Mouse (Mus musculus) forebrain, embryonic 12.5 days (tissue): ENCODE measurements around the gene Gria1. TPM values are rescaled to one million over a fixed set of nuclear protein-coding genes. Genes with fewer than 3 reads are reported as not detected.

ENCODE experiments used
- ATAC-seq: fragments of 200-750 bp; cut with Nextera tagmentation; 2 replicates; pipeline ENCODE4 v1.8.0; 2017; ENCODE audit warnings: moderate TSS enrichment; ENCODE audit not compliant: low FRiP score
- H3K27ac ChIP-seq: fragments of 300-500 bp; sonication (generic); 2 replicates; pipeline ENCODE4 v1.5.1; 2016; ENCODE audit warnings: mild to moderate bottlenecking
- H3K27me3 ChIP-seq: fragments of 300-500 bp; sonication (generic); 2 replicates; pipeline ENCODE4 v1.6.1; 2016; ENCODE audit warnings: mild to moderate bottlenecking
- H3K36me3 ChIP-seq: fragments of 300-500 bp; sonication (generic); replicated peaks from 2 replicates; pipeline ENCODE4 v1.6.1; 2016; ENCODE audit warnings: mild to moderate bottlenecking
- H3K4me1 ChIP-seq: fragments of 300-500 bp; sonication (generic); 2 replicates; pipeline ENCODE4 v1.6.1; 2016
- H3K4me2 ChIP-seq: fragments of 300-500 bp; sonication (generic); 2 replicates; pipeline ENCODE4 v1.6.1; 2016; ENCODE audit warnings: mild to moderate bottlenecking, moderate library complexity
- H3K4me3 ChIP-seq: fragments of 300-500 bp; sonication (generic); replicated peaks from 2 replicates; pipeline ENCODE4 v1.5.1; 2016; ENCODE audit warnings: mild to moderate bottlenecking
- H3K9ac ChIP-seq: fragments of 300-500 bp; sonication (generic); 2 replicates; pipeline ENCODE4 v1.6.1; 2016; ENCODE audit warnings: mild to moderate bottlenecking
- H3K9me3 ChIP-seq: fragments of 300-500 bp; sonication (generic); 2 replicates; pipeline ENCODE4 v1.6.1; 2016
- WGBS: fragments of 180-500 bp; shearing (Covaris S2); methylation state at CpG from one replicate; pipeline ENCODE4 v1.1.7; 2016; 5-methylcytosine and 5-hydroxymethylcytosine counted together
- polyA plus RNA-seq: library from polyadenylated mRNA; unstranded; fragments of >200 nt; fragmentation: Nextera tagmentation; extraction: Ambion mirVana; gene quantifications from 2 replicates; pipeline ENCODE4 v1.2.1, GENCODE M21; 2016

The Gria1 gene
- polyA plus RNA-seq, 1 experiment from 2014 or later, result 9.6 TPM

DNA sequence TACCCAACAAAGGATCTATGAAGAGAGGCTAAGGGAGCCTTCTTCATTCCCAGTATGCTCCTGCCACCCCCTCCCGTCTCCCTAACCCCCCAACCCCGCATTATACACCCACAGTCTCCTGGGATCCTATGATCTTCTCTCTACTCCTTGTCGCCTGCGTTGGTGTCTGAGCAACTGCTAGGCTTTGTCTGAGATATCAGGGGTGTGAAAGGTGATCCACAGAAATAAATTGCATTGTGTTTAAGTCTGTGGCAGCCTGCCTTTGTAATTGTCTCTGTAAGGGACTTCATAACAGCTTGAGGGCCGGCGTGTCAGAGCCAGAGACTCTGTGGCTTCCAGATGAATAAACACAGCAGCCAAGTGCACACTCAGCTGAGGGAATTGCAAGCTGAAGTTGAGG is 61.0 kb downstream of the Gria1 start:
- Histone ChIP-seq H3K27me3 (no peaks in the 10 kb centered on the region), H3K4me2 (no peak overlapping the region), H3K9ac (no peak overlapping the region), H3K9me3 (no peaks in the 10 kb centered on the region), H3K36me3 (no peaks in the 10 kb centered on the region), H3K4me1 (peaks cover 13% of the 10 kb centered on the region; the same call in 1 of the 2 replicates), H3K27ac (0 out of 2 replicates have a peak overlapping the region, but pooled peaks have one; percentile 31), H3K4me3 (no peak overlapping the region)
- WGBS, result 59% methylated on average over 6 of the region's 6 CpGs
- no peak for ATAC-seq

DNA sequence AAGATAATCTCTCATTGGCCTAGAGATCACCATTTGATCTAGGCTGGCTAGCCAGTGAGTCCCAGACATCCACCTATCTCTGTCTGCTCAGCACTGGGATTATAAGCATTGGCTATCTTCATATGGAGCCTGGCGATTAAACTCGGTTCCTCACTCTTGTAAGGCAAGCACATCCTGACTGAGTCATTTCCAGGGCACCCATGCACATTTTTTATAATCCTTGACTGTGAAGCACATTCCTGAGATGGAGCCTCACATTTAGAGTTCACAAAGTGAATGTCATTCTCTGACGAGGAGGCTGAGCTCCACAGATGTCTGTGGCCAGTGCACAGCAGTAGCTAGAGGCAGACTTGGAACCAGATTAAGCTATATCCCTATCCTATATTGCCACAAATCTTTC is 68.2 kb downstream of the Gria1 start:
- Histone ChIP-seq H3K27me3 (no peaks in the 10 kb centered on the region), H3K36me3 (no peaks in the 10 kb centered on the region), H3K9me3 (no peaks in the 10 kb centered on the region), H3K4me2 (no peak overlapping the region), H3K4me1 (no peaks in the 10 kb centered on the region), H3K4me3 (no peak overlapping the region), H3K27ac (no peak overlapping the region), H3K9ac (no peak overlapping the region)
- no peak for ATAC-seq
- 85% methylated on average over 3 of the region's 3 CpGs for WGBS

DNA sequence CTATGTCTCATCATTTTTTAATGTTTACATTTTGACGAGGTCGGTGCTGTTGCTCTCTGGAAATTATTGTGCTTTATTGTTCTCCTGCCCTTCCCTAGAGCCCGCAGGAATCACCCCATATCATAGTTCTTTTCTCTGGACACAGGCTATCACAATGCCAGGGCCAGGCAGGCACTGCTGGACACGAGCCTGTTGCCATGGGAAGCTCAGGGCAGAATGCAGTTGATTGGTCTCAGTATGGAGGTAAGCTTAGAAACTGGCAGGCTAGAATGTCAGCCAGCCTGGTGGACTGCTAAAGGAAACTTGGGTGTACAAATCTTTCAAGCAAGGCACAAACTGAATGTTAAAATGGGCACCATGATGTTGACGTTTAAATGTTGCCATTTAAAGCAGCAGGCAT is 78.3 kb downstream of the Gria1 start:
- WGBS, result 75% methylated on average over 5 of the region's 5 CpGs
- no peak for ATAC-seq
- Histone ChIP-seq H3K9ac (no peak overlapping the region), H3K4me3 (no peak overlapping the region), H3K36me3 (no peaks in the 10 kb centered on the region), H3K4me2 (no peak overlapping the region), H3K27ac (no peak overlapping the region), H3K27me3 (no peaks in the 10 kb centered on the region), H3K9me3 (no peaks in the 10 kb centered on the region), H3K4me1 (no peaks in the 10 kb centered on the region)

DNA sequence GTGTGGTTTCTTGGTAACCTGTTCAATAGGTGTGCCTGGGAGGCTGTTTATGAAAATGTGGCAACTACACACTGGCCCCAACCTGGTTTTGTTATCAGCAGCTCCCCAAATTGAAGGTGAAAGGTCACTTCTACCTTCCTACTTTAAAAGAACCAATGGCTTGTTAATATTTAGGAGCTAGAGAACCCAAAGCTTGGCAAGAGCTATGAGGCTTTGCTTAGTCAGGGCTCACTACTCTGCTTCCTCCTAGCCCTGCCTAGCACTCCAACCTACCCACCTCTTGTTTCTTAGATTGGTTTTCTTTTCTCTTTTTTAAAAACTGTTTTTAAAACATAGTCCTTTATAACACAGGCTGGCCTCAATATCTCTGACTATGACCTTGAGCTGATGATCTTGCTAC is 79.5 kb downstream of the Gria1 start:
- no peak overlapping the region for H3K4me3 ChIP-seq
- H3K27ac ChIP-seq, result no peak overlapping the region
- peaks cover 5% of the 10 kb centered on the region for H3K4me1 ChIP-seq
- H3K27me3 ChIP-seq, result no peaks in the 10 kb centered on the region
- H3K36me3 ChIP-seq, result no peaks in the 10 kb centered on the region
- no peak for ATAC-seq
- H3K9ac ChIP-seq, result no peak overlapping the region
- H3K9me3 ChIP-seq, result no peaks in the 10 kb centered on the region
- H3K4me2 ChIP-seq, result no peak overlapping the region

DNA sequence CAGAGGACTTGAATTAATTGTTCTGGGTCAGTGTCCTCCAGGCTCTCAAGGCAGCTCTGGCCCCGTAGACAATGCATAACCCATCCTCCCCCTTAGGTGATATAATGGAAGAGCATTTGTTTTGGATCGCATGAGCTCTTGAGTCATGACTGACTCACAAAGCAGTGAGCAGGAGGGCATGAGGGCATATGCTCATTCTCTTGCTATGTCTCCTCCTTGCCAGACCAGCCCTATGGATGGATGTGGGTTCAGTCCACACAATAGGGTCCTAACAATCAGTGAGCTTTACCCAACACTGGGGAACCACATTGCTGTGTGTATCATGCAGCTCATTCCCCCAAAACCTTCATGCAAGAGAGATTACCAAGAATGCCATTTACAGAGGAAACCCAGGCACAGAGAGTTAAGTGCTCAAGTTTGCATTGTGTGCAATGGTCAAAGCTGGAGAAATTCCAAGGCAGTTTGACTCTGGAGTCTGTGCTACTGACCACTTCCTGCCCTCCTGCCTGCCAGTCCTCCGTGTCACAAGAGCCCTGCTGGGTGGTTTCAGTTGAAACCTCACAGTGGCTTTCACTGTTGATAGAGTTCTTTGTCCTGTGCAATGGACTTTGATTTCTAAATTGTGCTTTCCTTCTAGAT is 80.2 kb downstream of the Gria1 start:
- peaks cover 5% of the 10 kb centered on the region for H3K4me1 ChIP-seq
- H3K27ac ChIP-seq, result no peak overlapping the region
- H3K4me2 ChIP-seq, result no peak overlapping the region
- whole genome bisulfite sequencing, result 77% methylated on average over 3 of the region's 3 CpGs
- no peak for ATAC-seq
- H3K9me3 ChIP-seq, result no peaks in the 10 kb centered on the region
- H3K36me3 ChIP-seq, result no peaks in the 10 kb centered on the region
- H3K27me3 ChIP-seq, result no peaks in the 10 kb centered on the region
- H3K9ac ChIP-seq, result no peak overlapping the region
- H3K4me3 ChIP-seq, result no peak overlapping the region

DNA sequence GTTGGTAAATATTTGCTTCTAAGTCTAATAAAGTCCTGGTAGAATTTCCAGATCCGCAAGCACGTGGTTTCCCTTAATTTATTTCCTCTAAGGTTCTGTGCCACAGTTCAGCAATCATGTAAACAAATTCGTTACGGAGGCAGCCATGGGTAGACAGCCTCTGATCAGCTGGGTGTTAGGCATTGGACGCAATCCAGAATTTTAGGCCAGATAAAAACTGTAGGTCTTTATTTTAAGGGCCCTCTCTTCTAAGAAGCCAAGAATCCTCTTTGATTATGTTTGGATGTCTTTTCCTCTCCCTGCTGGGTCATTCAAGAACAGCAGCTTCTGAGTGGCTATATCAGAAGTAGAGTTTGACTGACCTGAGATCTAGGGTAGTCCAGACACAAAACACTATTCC is 89.3 kb downstream of the Gria1 start:
- no peak overlapping the region for H3K4me3 ChIP-seq

DNA sequence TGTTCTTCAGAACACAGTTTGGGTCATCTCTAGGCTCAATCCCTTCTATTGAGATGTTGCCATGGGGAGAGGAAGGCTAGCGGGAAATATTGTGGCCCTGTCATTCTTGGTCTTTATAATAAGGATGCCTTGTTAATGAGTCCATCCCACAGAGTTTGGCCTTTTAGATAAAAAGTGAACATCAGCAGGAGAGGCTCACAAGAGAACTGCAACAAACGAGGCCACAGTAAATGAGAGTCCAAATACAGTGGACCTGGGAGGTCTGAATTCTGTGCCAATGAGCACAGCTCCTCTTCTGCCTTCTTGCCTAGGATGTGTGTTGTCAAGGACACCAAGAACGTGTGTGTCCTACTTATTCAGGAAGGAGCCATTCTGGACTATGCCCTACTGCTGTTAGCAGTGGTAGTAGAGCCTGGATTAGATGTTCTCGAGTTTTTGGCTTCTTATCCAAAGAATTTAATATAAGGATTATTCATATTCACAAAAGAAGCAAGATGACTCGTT is 92.6 kb downstream of the Gria1 start:
- no peak for ATAC-seq
- no peaks in the 10 kb centered on the region for H3K4me1 ChIP-seq
- H3K9ac ChIP-seq, result no peak overlapping the region
- H3K27ac ChIP-seq, result no peak overlapping the region
- H3K36me3 ChIP-seq, result no peaks in the 10 kb centered on the region
- no peaks in the 10 kb centered on the region for H3K27me3 ChIP-seq
- H3K4me3 ChIP-seq, result no peak overlapping the region
- no peaks in the 10 kb centered on the region for H3K9me3 ChIP-seq
- 80% methylated on average over 5 of the region's 5 CpGs for WGBS
- H3K4me2 ChIP-seq, result no peak overlapping the region

More for the DNA sequence above, 89.3 kb downstream of the Gria1 start:
- 86% methylated on average over 5 of the region's 5 CpGs for WGBS
- Histone ChIP-seq H3K36me3 (no peaks in the 10 kb centered on the region), H3K9ac (no peak overlapping the region), H3K27ac (no peak overlapping the region), H3K27me3 (no peaks in the 10 kb centered on the region), H3K4me1 (0 out of 2 replicates have a peak, but pooled peaks cover under 1% of the 10 kb centered on the region), H3K4me2 (no peak overlapping the region), H3K9me3 (no peaks in the 10 kb centered on the region)
- ATAC-seq, result no peak

DNA sequence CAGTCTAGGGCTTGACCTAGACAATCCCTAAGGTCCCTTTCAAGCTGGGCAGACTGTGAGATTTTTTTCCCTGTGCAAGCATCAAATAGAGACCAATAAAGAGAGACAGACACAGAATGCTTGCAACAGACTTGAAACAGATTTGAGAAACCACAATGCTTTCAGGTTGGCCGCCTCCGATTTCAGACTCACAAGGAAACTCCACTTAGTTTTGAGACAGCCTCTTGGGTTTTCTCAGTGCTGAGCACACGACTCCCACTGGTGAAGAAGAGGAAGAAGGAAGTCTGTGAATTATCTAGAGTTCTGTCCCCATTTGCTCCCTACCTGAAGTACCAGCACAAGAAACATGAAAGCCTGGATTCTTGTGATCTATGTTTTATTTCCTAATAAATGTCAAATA is 94.5 kb downstream of the Gria1 start:
- H3K27ac ChIP-seq, result no peak overlapping the region
- no peak overlapping the region for H3K4me3 ChIP-seq
- no peak for ATAC-seq
- no peaks in the 10 kb centered on the region for H3K4me1 ChIP-seq
- no peaks in the 10 kb centered on the region for H3K36me3 ChIP-seq
- H3K9ac ChIP-seq, result no peak overlapping the region
- no peaks in the 10 kb centered on the region for H3K27me3 ChIP-seq
- no peaks in the 10 kb centered on the region for H3K9me3 ChIP-seq
- 77% methylated on average over 3 of the region's 3 CpGs for WGBS
- H3K4me2 ChIP-seq, result no peak overlapping the region

DNA sequence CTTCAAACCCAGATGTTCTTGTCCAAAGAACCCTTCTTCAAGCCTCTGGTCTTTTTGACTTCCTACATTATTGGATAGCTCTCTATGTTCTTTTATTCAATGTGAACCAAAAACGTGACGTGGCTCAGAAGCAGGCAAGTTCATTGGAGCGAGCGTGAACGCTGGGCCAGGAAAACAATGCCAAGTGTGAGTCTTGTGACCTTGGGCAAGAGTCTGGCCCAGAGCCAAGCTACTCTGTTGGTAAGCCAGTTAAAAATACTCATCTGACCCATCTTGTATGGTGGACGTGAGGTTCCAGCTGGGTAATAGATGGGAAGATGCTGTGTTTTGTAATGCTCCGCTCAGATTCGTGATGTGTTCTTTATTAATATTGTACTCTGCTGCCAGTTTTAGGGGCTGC is 101.2 kb downstream of the Gria1 start:
- Histone ChIP-seq H3K27me3 (no peaks in the 10 kb centered on the region), H3K9me3 (no peaks in the 10 kb centered on the region), H3K27ac (no peak overlapping the region), H3K4me3 (no peak overlapping the region), H3K4me2 (no peak overlapping the region), H3K9ac (no peak overlapping the region), H3K4me1 (no peaks in the 10 kb centered on the region), H3K36me3 (no peaks in the 10 kb centered on the region)
- ATAC-seq, result no peak
- WGBS, result 77% methylated on average over 8 of the region's 8 CpGs

DNA sequence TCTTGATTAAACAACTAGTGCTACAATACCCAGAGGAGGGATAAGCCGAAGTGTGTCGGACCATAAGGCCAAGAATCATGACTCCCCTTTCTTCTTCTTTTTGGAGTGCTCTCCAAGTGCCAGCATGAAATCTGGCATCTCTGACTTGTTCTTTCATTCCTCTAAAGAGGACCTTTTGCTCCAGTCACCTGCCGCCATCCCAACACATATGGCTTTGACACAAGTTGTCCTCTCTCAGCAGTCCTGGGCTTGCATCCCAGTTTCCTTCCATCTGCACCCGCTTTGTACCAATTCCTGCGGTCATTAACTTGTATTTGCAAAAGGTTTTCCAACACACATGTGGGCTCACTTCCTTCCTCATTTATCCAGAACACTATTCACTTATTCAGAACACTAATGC is 103.2 kb downstream of the Gria1 start:
- no peak overlapping the region for H3K9ac ChIP-seq
- no peaks in the 10 kb centered on the region for H3K36me3 ChIP-seq
- no peak for ATAC-seq
- WGBS, result 82% methylated on average over 5 of the region's 5 CpGs
- no peaks in the 10 kb centered on the region for H3K9me3 ChIP-seq
- H3K4me1 ChIP-seq, result no peaks in the 10 kb centered on the region
- no peak overlapping the region for H3K4me3 ChIP-seq
- H3K27ac ChIP-seq, result no peak overlapping the region
- no peak overlapping the region for H3K4me2 ChIP-seq
- H3K27me3 ChIP-seq, result no peaks in the 10 kb centered on the region

DNA sequence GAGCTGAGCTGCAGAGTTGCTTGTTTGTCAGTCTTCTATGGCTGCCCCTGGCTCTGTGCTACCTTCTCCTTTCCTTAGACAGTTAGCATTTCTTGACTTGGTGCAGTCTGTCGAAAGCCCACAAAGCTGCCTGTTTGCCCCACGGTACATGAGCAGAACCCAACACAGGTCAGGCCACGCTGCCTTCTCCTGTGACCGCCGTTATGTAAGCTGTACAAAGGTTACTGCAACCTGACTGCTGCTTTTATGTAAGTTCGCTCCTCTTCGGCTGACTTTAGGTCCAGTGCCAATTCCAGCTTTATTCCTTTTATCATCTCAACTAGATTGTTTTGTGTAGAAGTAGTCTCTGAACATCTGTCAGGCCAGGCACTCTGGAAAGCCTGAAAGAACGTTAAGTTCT is 115.9 kb downstream of the Gria1 start:
- no peak overlapping the region for H3K9ac ChIP-seq
- no peaks in the 10 kb centered on the region for H3K4me1 ChIP-seq
- no peak overlapping the region for H3K4me2 ChIP-seq
- no peak overlapping the region for H3K4me3 ChIP-seq
- 86% methylated on average over 8 of the region's 8 CpGs for WGBS
- no peaks in the 10 kb centered on the region for H3K36me3 ChIP-seq
- H3K27ac ChIP-seq, result no peak overlapping the region
- no peaks in the 10 kb centered on the region for H3K9me3 ChIP-seq
- no peak for ATAC-seq
- no peaks in the 10 kb centered on the region for H3K27me3 ChIP-seq

DNA sequence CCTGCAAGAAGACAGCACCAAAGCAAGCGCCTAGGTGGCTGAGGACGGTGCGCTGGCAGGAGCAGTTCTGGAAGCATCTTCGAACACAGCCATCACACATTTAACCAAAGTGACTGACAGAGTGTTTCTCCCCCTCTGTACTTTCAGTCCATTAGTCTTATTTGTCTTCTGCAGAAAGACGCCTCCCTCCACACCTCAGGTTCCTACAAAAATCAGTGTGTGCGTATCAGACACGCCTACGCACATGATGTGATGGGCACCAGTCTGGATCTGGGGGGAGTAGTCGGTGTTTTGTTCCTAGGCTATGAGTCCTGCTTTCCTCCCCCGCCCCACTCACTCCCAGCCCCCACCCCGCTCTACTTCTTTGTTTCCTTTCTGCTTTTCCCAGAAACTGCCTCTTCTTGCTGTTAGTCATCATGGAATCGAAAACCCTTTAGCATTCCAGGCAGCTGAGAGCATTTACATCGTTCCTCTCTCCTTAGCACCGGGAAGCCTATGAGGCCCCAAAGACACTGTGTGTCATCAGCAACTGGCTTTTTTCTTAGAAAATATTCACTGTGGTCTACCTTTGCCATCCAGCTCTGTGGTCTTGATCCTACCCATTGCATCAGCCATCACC is 129.1 kb downstream of the Gria1 start:
- no peak overlapping the region for H3K4me3 ChIP-seq
- no peaks in the 10 kb centered on the region for H3K27me3 ChIP-seq
- H3K9ac ChIP-seq, result no peak overlapping the region
- no peaks in the 10 kb centered on the region for H3K36me3 ChIP-seq
- no peak for ATAC-seq
- no peaks in the 10 kb centered on the region for H3K9me3 ChIP-seq
- H3K4me2 ChIP-seq, result no peak overlapping the region
- WGBS, result 86% methylated on average over 14 of the region's 14 CpGs
- no peak overlapping the region for H3K27ac ChIP-seq
- peaks cover under 1% of the 10 kb centered on the region; the same call in 1 of the 2 replicates for H3K4me1 ChIP-seq

DNA sequence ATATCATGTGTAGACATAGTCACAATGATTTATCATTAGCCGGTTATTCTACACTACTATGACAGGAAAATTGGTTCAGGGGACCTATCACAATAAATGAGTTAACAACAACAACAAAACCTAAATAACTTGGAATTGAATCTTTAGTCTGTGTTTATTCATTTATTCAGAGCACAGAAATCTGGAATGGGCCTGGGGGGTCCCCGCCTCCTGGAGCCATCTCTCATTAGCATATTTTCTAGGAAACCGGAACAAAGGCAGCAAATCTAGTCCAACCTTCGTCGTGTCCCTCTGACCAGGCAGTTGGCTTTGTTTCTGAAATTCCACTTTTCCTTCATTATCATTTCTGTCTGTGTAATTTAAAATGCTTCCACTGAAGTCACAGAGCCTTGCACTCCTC is 132.5 kb downstream of the Gria1 start:
- Histone ChIP-seq H3K36me3 (no peaks in the 10 kb centered on the region), H3K9me3 (no peaks in the 10 kb centered on the region), H3K4me3 (no peak overlapping the region), H3K27ac (no peak overlapping the region), H3K9ac (no peak overlapping the region), H3K4me2 (no peak overlapping the region), H3K4me1 (peaks cover 5% of the 10 kb centered on the region; the same call in 1 of the 2 replicates), H3K27me3 (no peaks in the 10 kb centered on the region)
- no peak for ATAC-seq
- 72% methylated on average over 5 of the region's 5 CpGs for WGBS
